Comparison of ENCODE assay signal across 8 mouse cellular contexts in genomic region chr17:35050126-35050750, GRCm38 (mm10). TPM values are rescaled to one million over a fixed set of nuclear protein-coding genes. Genes with fewer than 3 reads are reported as not detected.
DNase-seq lines count a peak whose midpoint lies in the region; ATAC-seq and TF ChIP-seq lines count a peak whose summit lies in the region.

No protein-coding gene starts in this region.

- peak; percentile 34 for ATAC-seq in embryonic facial prominence, embryonic 14.5 days (ENCODE audit: low read depth)
- ATAC-seq in heart, embryonic 13.5 days (ENCODE audit: extremely low read depth, insufficient number of reproducible peaks, low FRiP score, low TSS enrichment): peak; percentile 28
- no peak; the same call in 1 of the 2 replicates for ATAC-seq in kidney, postnatal 0 days (replicated peaks; ENCODE audit: low FRiP score, low read depth)
- no peak for ATAC-seq in frontal cortex, adult (ENCODE audit: low TSS enrichment)

- peak; percentile 87 for DNase-seq in 3T3-L1 (ENCODE audit: low read depth, low spot score)
- peak; percentile 77 for DNase-seq in R1 (ENCODE audit: low read depth, low spot score)
- peak; percentile 85 for DNase-seq in embryonic facial prominence, embryonic 14.5 days (ENCODE audit: low spot score)
- DNase-seq in kidney, postnatal 0 days (ENCODE audit: low spot score): peak; percentile 92

- no peaks in the 10 kb centered on the region for H3K27me3 ChIP-seq in embryonic facial prominence, embryonic 14.5 days (replicated peaks; ENCODE audit: control insufficient read depth, insufficient read depth, low read length)
- no peaks in the 10 kb centered on the region for H3K27me3 ChIP-seq in heart, embryonic 13.5 days (replicated peaks)
- no peaks in the 10 kb centered on the region for H3K27me3 ChIP-seq in kidney, postnatal 0 days (ENCODE audit: insufficient read depth, low read length)
- H3K27me3 ChIP-seq in small intestine, adult 2 months (ENCODE audit: control insufficient read depth, insufficient read depth, low read length): no peaks in the 10 kb centered on the region

- H3K4me2 ChIP-seq in embryonic facial prominence, embryonic 14.5 days (ENCODE audit: low read depth, low read length): peak overlapping the region; percentile 83
- H3K4me2 ChIP-seq in heart, embryonic 13.5 days: peak overlapping the region; percentile 95
- peak overlapping the region; percentile 81 for H3K4me2 ChIP-seq in kidney, postnatal 0 days (ENCODE audit: low read length)

- H3K27ac ChIP-seq in embryonic facial prominence, embryonic 14.5 days (replicated peaks; ENCODE audit: low read depth, low read length): peak overlapping the region; percentile 96
- peak overlapping the region; percentile 99 for H3K27ac ChIP-seq in heart, embryonic 13.5 days (replicated peaks)
- H3K27ac ChIP-seq in kidney, postnatal 0 days: peak overlapping the region; percentile 98
- H3K27ac ChIP-seq in macrophage: peak overlapping the region; percentile 98
- H3K27ac ChIP-seq in small intestine, adult 2 months (ENCODE audit: insufficient read depth, low read depth, low read length): peak overlapping the region; percentile 83

- peak overlapping the region; percentile 84 for H3K9ac ChIP-seq in embryonic facial prominence, embryonic 14.5 days (ENCODE audit: low read depth, low read length)
- peak overlapping the region; percentile 99 for H3K9ac ChIP-seq in heart, embryonic 13.5 days
- peak overlapping the region; percentile 77 for H3K9ac ChIP-seq in kidney, postnatal 0 days (ENCODE audit: low read depth, low read length)

- H3K9me3 ChIP-seq in embryonic facial prominence, embryonic 14.5 days (ENCODE audit: control insufficient read depth, low read length): no peaks in the 10 kb centered on the region
- no peaks in the 10 kb centered on the region for H3K9me3 ChIP-seq in heart, embryonic 13.5 days
- no peaks in the 10 kb centered on the region for H3K9me3 ChIP-seq in kidney, postnatal 0 days (replicated peaks; ENCODE audit: low read length)

- under 1% methylated on average over 21 of the region's 27 CpGs for WGBS in embryonic facial prominence, embryonic 14.5 days
- 1% methylated on average over 27 of the region's 27 CpGs for WGBS in heart, embryonic 13.5 days
- under 1% methylated on average over 27 of the region's 27 CpGs for WGBS in kidney, postnatal 0 days
- under 1% methylated on average over 27 of the region's 27 CpGs for WGBS in macrophage (ENCODE audit: missing documents)
- 2% methylated on average over 27 of the region's 27 CpGs for WGBS in small intestine, adult 2 months

- peaks cover 55% of the 10 kb centered on the region for H3K79me2 ChIP-seq in macrophage (ENCODE audit: inconsistent target)

- peaks cover 46% of the 10 kb centered on the region for H3K4me1 ChIP-seq in embryonic facial prominence, embryonic 14.5 days (ENCODE audit: control insufficient read depth, insufficient read depth, low read length)
- H3K4me1 ChIP-seq in heart, embryonic 13.5 days: peaks cover 66% of the 10 kb centered on the region
- peaks cover 29% of the 10 kb centered on the region for H3K4me1 ChIP-seq in kidney, postnatal 0 days (replicated peaks; ENCODE audit: insufficient read depth, low read length)
- peaks cover 28% of the 10 kb centered on the region for H3K4me1 ChIP-seq in small intestine, adult 2 months (ENCODE audit: control insufficient read depth, insufficient read depth, insufficient read length, low read length)

- TF ChIP-seq POLR2A in small intestine, adult 2 months (IDR thresholded peaks at IDR 0.05; ENCODE audit: low read depth, low read length): peak; percentile 73; the same call in 1 of the 2 replicates

- TF ChIP-seq CTCF in kidney, postnatal 0 days (IDR thresholded peaks at IDR 0.05; ENCODE audit: low read depth): no peak
- no peak for TF ChIP-seq CTCF in small intestine, adult 2 months (IDR thresholded peaks at IDR 0.05; ENCODE audit: extremely low read depth, insufficient read length, insufficient replicate concordance, low read depth, low read length)

- H3K36me3 ChIP-seq in embryonic facial prominence, embryonic 14.5 days (ENCODE audit: control insufficient read depth, insufficient read depth, low read length): peaks cover 30% of the 10 kb centered on the region
- H3K36me3 ChIP-seq in heart, embryonic 13.5 days: peaks cover 33% of the 10 kb centered on the region
- peaks cover 25% of the 10 kb centered on the region for H3K36me3 ChIP-seq in kidney, postnatal 0 days (ENCODE audit: insufficient read depth, low read length)
- H3K36me3 ChIP-seq in macrophage (ENCODE audit: inconsistent target): peaks cover 31% of the 10 kb centered on the region
- H3K36me3 ChIP-seq in small intestine, adult 2 months (ENCODE audit: control insufficient read depth, insufficient read depth, low read length): peaks cover 27% of the 10 kb centered on the region

- peak overlapping the region; percentile 61 for H3K4me3 ChIP-seq in embryonic facial prominence, embryonic 14.5 days (ENCODE audit: low read depth, low read length)
- peak overlapping the region; percentile 75 for H3K4me3 ChIP-seq in heart, embryonic 13.5 days
- H3K4me3 ChIP-seq in kidney, postnatal 0 days (replicated peaks; ENCODE audit: low read depth, low read length): peak overlapping the region; percentile 50
- peak overlapping the region; percentile 94 for H3K4me3 ChIP-seq in macrophage (ENCODE audit: inconsistent target)
- peak overlapping the region; percentile 76 for H3K4me3 ChIP-seq in small intestine, adult 2 months (ENCODE audit: low read depth, low read length)

RNA-seq across cellular contexts. Expression of gene Clic1, which starts 0.5 kb away (rescaled TPM):
- 90.9 and 96.9 TPM in 2 replicates for polyA plus RNA-seq in embryonic facial prominence, embryonic 14.5 days (2014; fragmentation: Nextera tagmentation; extraction: Ambion mirVana)
- 351 and 389 TPM in 2 replicates for polyA plus RNA-seq in heart, embryonic 13.5 days (2015; fragmentation: Nextera tagmentation; extraction: Ambion mirVana)
- 266 and 282 TPM in 2 replicates for polyA plus RNA-seq in kidney, postnatal 0 days (2015; fragmentation: Nextera tagmentation; extraction: Ambion mirVana)
- 10 to 100 TPM; 16.4 to 97.6 (median 62.9) TPM for total RNA-seq in macrophage (2018; cell fraction: chromatin; rRNA removed)
- total RNA-seq in macrophage (2018; cell fraction: cytosol; rRNA removed): 100 to 1,000 TPM; 271 to 390 (median 328) TPM
- total RNA-seq in macrophage (2018; cell fraction: nucleus; rRNA removed): 100 to 1,000 TPM in 14 of 26 experiments, 10 to 100 TPM in 12; 34.4 to 199 (median 109) TPM
- 359 to 667 TPM (median 372 TPM) in 3 replicates for polyA plus RNA-seq in macrophage (2018)
- 134 and 219 TPM in 2 replicates for polyA plus RNA-seq in small intestine, adult 2 months (2012; rRNA removed)

RNA-seq across cellular contexts. Expression of gene Msh5, which starts 3.7 kb away (rescaled TPM):
- 2.5 and 3.4 TPM in 2 replicates for polyA plus RNA-seq in embryonic facial prominence, embryonic 14.5 days (2014; fragmentation: Nextera tagmentation; extraction: Ambion mirVana)
- 4.0 and 4.1 TPM in 2 replicates for polyA plus RNA-seq in heart, embryonic 13.5 days (2015; fragmentation: Nextera tagmentation; extraction: Ambion mirVana)
- 2.7 and 3.0 TPM in 2 replicates for polyA plus RNA-seq in kidney, postnatal 0 days (2015; fragmentation: Nextera tagmentation; extraction: Ambion mirVana)
- total RNA-seq in macrophage (2018; cell fraction: chromatin; rRNA removed): 10 to 100 TPM in 10 of 26 experiments, 1 to 10 TPM in 16; 3.4 to 16.1 (median 8.3) TPM
- total RNA-seq in macrophage (2018; cell fraction: cytosol; rRNA removed): 1 to 10 TPM in 6 of 26 experiments, under 1 TPM in 20; 0.12 to 1.8 (median 0.55) TPM
- total RNA-seq in macrophage (2018; cell fraction: nucleus; rRNA removed): 10 to 100 TPM in 2 of 26 experiments, 1 to 10 TPM in 24; 1.8 to 21.5 (median 5.8) TPM
- 0.48 to 0.51 TPM (median 0.50 TPM) in 3 replicates for polyA plus RNA-seq in macrophage (2018)
- polyA plus RNA-seq in small intestine, adult 2 months (2012; rRNA removed): 2.2 and 2.3 TPM in 2 replicates

RNA-seq across cellular contexts. Expression of gene Ddah2, which starts 8.6 kb away (rescaled TPM):
- polyA plus RNA-seq in embryonic facial prominence, embryonic 14.5 days (2014; fragmentation: Nextera tagmentation; extraction: Ambion mirVana): 291 and 341 TPM in 2 replicates
- 194 and 207 TPM in 2 replicates for polyA plus RNA-seq in heart, embryonic 13.5 days (2015; fragmentation: Nextera tagmentation; extraction: Ambion mirVana)
- 227 and 244 TPM in 2 replicates for polyA plus RNA-seq in kidney, postnatal 0 days (2015; fragmentation: Nextera tagmentation; extraction: Ambion mirVana)
- 10 to 100 TPM in 2 of 26 experiments, 1 to 10 TPM in 22, under 1 TPM in 1, not detected in 1; 0.85 to 15.2 (median 3.4) TPM for total RNA-seq in macrophage (2018; cell fraction: chromatin; rRNA removed)
- total RNA-seq in macrophage (2018; cell fraction: cytosol; rRNA removed): 1 to 10 TPM; 1.4 to 6.7 (median 3.3) TPM
- total RNA-seq in macrophage (2018; cell fraction: nucleus; rRNA removed): 10 to 100 TPM in 1 of 26 experiments, 1 to 10 TPM in 22, under 1 TPM in 2, not detected in 1; 0.68 to 12.2 (median 2.8) TPM
- 3.3 to 9.6 TPM (median 4.8 TPM) in 3 replicates for polyA plus RNA-seq in macrophage (2018)
- 8.5 and 14.5 TPM in 2 replicates for polyA plus RNA-seq in small intestine, adult 2 months (2012; rRNA removed)

RNA-seq across cellular contexts. Expression of gene Ly6g6c, which starts 14.9 kb away (rescaled TPM):
- 9.5 and 21.2 TPM in 2 replicates for polyA plus RNA-seq in embryonic facial prominence, embryonic 14.5 days (2014; fragmentation: Nextera tagmentation; extraction: Ambion mirVana)
- not detected in 2 replicates for polyA plus RNA-seq in heart, embryonic 13.5 days (2015; fragmentation: Nextera tagmentation; extraction: Ambion mirVana)
- polyA plus RNA-seq in kidney, postnatal 0 days (2015; fragmentation: Nextera tagmentation; extraction: Ambion mirVana): not detected in 2 replicates
- total RNA-seq in macrophage (2018; cell fraction: chromatin; rRNA removed): not detected
- total RNA-seq in macrophage (2018; cell fraction: cytosol; rRNA removed): not detected
- 1 to 10 TPM in 1 of 26 experiments, not detected in 25; 1.6 TPM for total RNA-seq in macrophage (2018; cell fraction: nucleus; rRNA removed)
- polyA plus RNA-seq in macrophage (2018): not detected in 3 replicates
- polyA plus RNA-seq in small intestine, adult 2 months (2012; rRNA removed): 9.3 and 9.9 TPM in 2 replicates

RNA-seq across cellular contexts. Expression of gene Mpig6b, which starts 15.7 kb away (rescaled TPM):
- 0.55 and 0.96 TPM in 2 replicates for polyA plus RNA-seq in embryonic facial prominence, embryonic 14.5 days (2014; fragmentation: Nextera tagmentation; extraction: Ambion mirVana)
- polyA plus RNA-seq in heart, embryonic 13.5 days (2015; fragmentation: Nextera tagmentation; extraction: Ambion mirVana): 0.92 and 1.4 TPM in 2 replicates
- polyA plus RNA-seq in kidney, postnatal 0 days (2015; fragmentation: Nextera tagmentation; extraction: Ambion mirVana): 0.36 and 0.45 TPM in 2 replicates
- total RNA-seq in macrophage (2018; cell fraction: chromatin; rRNA removed): not detected
- total RNA-seq in macrophage (2018; cell fraction: cytosol; rRNA removed): under 1 TPM in 2 of 26 experiments, not detected in 24; 0.09 to 0.14 TPM
- under 1 TPM in 1 of 26 experiments, not detected in 25; 0.56 TPM for total RNA-seq in macrophage (2018; cell fraction: nucleus; rRNA removed)
- 0.17 TPM in 1 of 3 replicates, not detected in the others for polyA plus RNA-seq in macrophage (2018)
- 0.28 and 0.39 TPM in 2 replicates for polyA plus RNA-seq in small intestine, adult 2 months (2012; rRNA removed)

Comparison
In these comparisons a context has a peak if more than half of its experiments do, and no peak if none do; other contexts are left out.
1. ATAC-seq: peak in embryonic facial prominence, embryonic 14.5 days (single experiment) and heart, embryonic 13.5 days (single experiment); none in kidney, postnatal 0 days (single experiment) and frontal cortex, adult (single experiment).
2. RNA of gene Ddah2, which starts 8.6 kb away (polyA plus RNA-seq): 291 to 341 TPM in embryonic facial prominence, embryonic 14.5 days, 227 to 244 TPM in kidney, postnatal 0 days and 194 to 207 TPM in heart, embryonic 13.5 days; 8.5 to 14.5 TPM in small intestine, adult 2 months and 3.3 to 9.6 TPM in macrophage; every median in the first group is over 10 times any median in the second.
3. Peak in every context shown above with its lines, with median percentiles within 50 percentile points of each other: DNase-seq, H3K27ac ChIP-seq, H3K4me2 ChIP-seq, H3K4me3 ChIP-seq and H3K9ac ChIP-seq.